21 mouse cellular contexts compared by ENCODE assay signal in the genomic region with DNA sequence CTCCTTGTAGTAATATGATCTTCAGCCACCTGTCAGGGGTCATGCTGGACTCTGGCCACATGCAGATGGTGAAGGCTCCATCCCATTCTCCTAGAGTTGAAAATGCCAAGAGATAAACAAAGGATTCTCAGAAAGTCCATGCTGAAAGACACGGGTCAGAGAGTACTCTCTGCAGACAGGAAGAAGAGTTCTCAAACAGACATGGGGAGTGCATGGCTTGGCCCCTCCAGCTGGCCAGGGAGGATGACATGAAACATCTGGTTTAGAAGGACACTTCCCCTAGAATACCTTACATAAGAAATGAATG.
DNase-seq lines count a peak whose midpoint lies in the region; ATAC-seq and TF ChIP-seq lines count a peak whose summit lies in the region.
"Had no signal": no experiment of that assay in that cellular context is flagged by ENCODE, and none has a peak within 500 bp of the region (broad histone marks: within the 10 kb centered on the region; RNA-seq: fewer than 3 reads in every experiment).

No protein-coding gene starts in this region.

- TF ChIP-seq EP300 in lung, postnatal 0 days (IDR thresholded peaks at IDR 0.05), result no peak

- no peak for DNase-seq in layer of hippocampus, adult 2 months (ENCODE audit: low spot score in 2 of 2)
- no peak for DNase-seq in layer of hippocampus, adult 8-10 months (ENCODE audit: low spot score in 2 of 2)
- DNase-seq in lung, postnatal 0 days (ENCODE audit: low spot score), result no peak
- DNase-seq in lung, postnatal 25 days (ENCODE audit: low spot score), result no peak
- DNase-seq in kidney, postnatal 14 days, result peak; percentile 21
- no peak for DNase-seq in embryo, embryonic 10 days (ENCODE audit: low spot score)
- DNase-seq: adrenal gland, postnatal 25 days; cerebellum, adult 9-10 months; forebrain, postnatal 0 days; gastrocnemius, postnatal 25 days; right cerebral cortex, adult 18-20 months; thymus, adult 2 months; thymus, postnatal 4 days had no signal

- no peak for TF ChIP-seq CTCF in intestine, postnatal 0 days (IDR thresholded peaks at IDR 0.05; ENCODE audit: low read depth)
- no peak for TF ChIP-seq CTCF in layer of hippocampus, adult 2 months (conservative IDR thresholded peaks at IDR 0.05)
- TF ChIP-seq CTCF in lung, postnatal 0 days (IDR thresholded peaks at IDR 0.05), result no peak

- no peaks in the 10 kb centered on the region for H3K36me3 ChIP-seq in intestine, embryonic 16.5 days (ENCODE audit: control insufficient read depth, insufficient read depth, low read length)
- no peaks in the 10 kb centered on the region for H3K36me3 ChIP-seq in intestine, postnatal 0 days (ENCODE audit: control insufficient read depth, insufficient read depth)
- H3K36me3 ChIP-seq in lung, postnatal 0 days (ENCODE audit: insufficient read depth, low read length), result no peaks in the 10 kb centered on the region
- H3K36me3 ChIP-seq: forebrain, embryonic 10.5 days; hindbrain, embryonic 15.5 days; liver, embryonic 15.5 days; stomach, embryonic 15.5 days had no signal

- H3K4me1 ChIP-seq in intestine, embryonic 16.5 days (ENCODE audit: control insufficient read depth, insufficient read depth, low read length), result no peaks in the 10 kb centered on the region
- H3K4me1 ChIP-seq in intestine, postnatal 0 days (replicated peaks; ENCODE audit: control insufficient read depth, insufficient read depth, low read length), result no peaks in the 10 kb centered on the region
- no peaks in the 10 kb centered on the region; the same call in 1 of the 2 replicates for H3K4me1 ChIP-seq in lung, postnatal 0 days (ENCODE audit: insufficient read depth, low read depth, low read length)
- H3K4me1 ChIP-seq: hindbrain, embryonic 15.5 days; liver, embryonic 15.5 days; stomach, embryonic 15.5 days had no signal

- 36% methylated on average over 1 of the region's 1 CpGs for WGBS in intestine, embryonic 16.5 days
- 41% methylated on average over 1 of the region's 1 CpGs for WGBS in intestine, postnatal 0 days
- WGBS in lung, postnatal 0 days, result 32% methylated on average over 1 of the region's 1 CpGs

- H3K9me3 ChIP-seq in intestine, embryonic 16.5 days (ENCODE audit: control insufficient read depth, low read length), result no peaks in the 10 kb centered on the region
- H3K9me3 ChIP-seq in intestine, postnatal 0 days (ENCODE audit: control insufficient read depth), result no peaks in the 10 kb centered on the region
- no peaks in the 10 kb centered on the region for H3K9me3 ChIP-seq in lung, postnatal 0 days (ENCODE audit: low read length)
- H3K9me3 ChIP-seq: forebrain, embryonic 10.5 days; hindbrain, embryonic 15.5 days; liver, embryonic 15.5 days; stomach, embryonic 15.5 days had no signal

- no peak overlapping the region for H3K4me2 ChIP-seq in intestine, embryonic 16.5 days (ENCODE audit: low read depth, low read length)
- H3K4me2 ChIP-seq in intestine, postnatal 0 days (replicated peaks; ENCODE audit: low read depth), result no peak overlapping the region
- no peak overlapping the region for H3K4me2 ChIP-seq in lung, postnatal 0 days (replicated peaks; ENCODE audit: low read depth, low read length)
- H3K4me2 ChIP-seq: heart, embryonic 11.5 days; hindbrain, embryonic 15.5 days; liver, embryonic 15.5 days; midbrain, embryonic 11.5 days; stomach, embryonic 15.5 days had no signal

- H3K9ac ChIP-seq in intestine, embryonic 16.5 days (ENCODE audit: low read depth, low read length), result no peak overlapping the region
- H3K9ac ChIP-seq in intestine, postnatal 0 days (ENCODE audit: low read depth, low read length), result no peak overlapping the region
- no peak overlapping the region for H3K9ac ChIP-seq in lung, postnatal 0 days (replicated peaks; ENCODE audit: low read depth)
- H3K9ac ChIP-seq: forebrain, postnatal 0 days; hindbrain, embryonic 15.5 days; liver, embryonic 15.5 days; stomach, embryonic 15.5 days had no signal

- H3K27ac ChIP-seq in intestine, embryonic 16.5 days (ENCODE audit: low read length), result no peak overlapping the region
- no peak overlapping the region for H3K27ac ChIP-seq in intestine, postnatal 0 days (ENCODE audit: low read depth, low read length)
- peak overlapping the region; percentile 9; the same call in 1 of the 2 replicates for H3K27ac ChIP-seq in layer of hippocampus, adult 2 months
- peak overlapping the region; percentile 47; the same call in 1 of the 2 replicates for H3K27ac ChIP-seq in lung, postnatal 0 days (ENCODE audit: low read length)
- H3K27ac ChIP-seq: forebrain, embryonic 10.5 days; hindbrain, embryonic 15.5 days; liver, embryonic 15.5 days; stomach, embryonic 15.5 days had no signal

- 0 out of 2 replicates have a peak, but pooled peaks have one; percentile 40 for ATAC-seq in intestine, embryonic 16.5 days
- ATAC-seq in intestine, postnatal 0 days, result no peak
- ATAC-seq in lung, postnatal 0 days, result peak; percentile 55
- ATAC-seq: forebrain, postnatal 0 days had no signal

- no peaks in the 10 kb centered on the region for H3K27me3 ChIP-seq in intestine, embryonic 16.5 days (replicated peaks; ENCODE audit: control insufficient read depth, insufficient read depth, low read length)
- no peaks in the 10 kb centered on the region for H3K27me3 ChIP-seq in intestine, postnatal 0 days (replicated peaks; ENCODE audit: control insufficient read depth, insufficient read depth, low read length)
- no peaks in the 10 kb centered on the region for H3K27me3 ChIP-seq in lung, postnatal 0 days (replicated peaks; ENCODE audit: insufficient read depth, low read length)
- H3K27me3 ChIP-seq: hindbrain, embryonic 15.5 days; liver, embryonic 15.5 days; stomach, embryonic 15.5 days had no signal

- no peak overlapping the region for H3K4me3 ChIP-seq in intestine, embryonic 16.5 days (ENCODE audit: low read length)
- H3K4me3 ChIP-seq in intestine, postnatal 0 days (ENCODE audit: low read depth, low read length), result no peak overlapping the region
- H3K4me3 ChIP-seq in layer of hippocampus, adult 2 months, result no peak overlapping the region
- H3K4me3 ChIP-seq in lung, postnatal 0 days (ENCODE audit: low read depth, low read length), result no peak overlapping the region
- H3K4me3 ChIP-seq: forebrain, embryonic 10.5 days; hindbrain, embryonic 15.5 days; liver, embryonic 15.5 days; stomach, embryonic 15.5 days had no signal

Comparison
In these comparisons a context has a peak if more than half of its experiments do, and no peak if none do; other contexts are left out.
1. H3K27ac ChIP-seq: peak in layer of hippocampus, adult 2 months (single experiment) and lung, postnatal 0 days (single experiment); none in intestine, embryonic 16.5 days (single experiment) and intestine, postnatal 0 days (single experiment).